Mouse (Mus musculus): Measurements from ENCODE around the gene Kdm4b.

- no peak for TF ChIP-seq CTCF (IDR thresholded peaks at IDR 0.05; ENCODE audit: extremely low read depth, insufficient read depth, insufficient read length, insufficient replicate concordance)
- no peak for TF ChIP-seq POLR2A (IDR thresholded peaks at IDR 0.05; ENCODE audit: low read depth, low read length)
Observed at GRCm38 (mm10) chr17:56380286-56380685, 54.4 kb downstream of the Kdm4b start.

All from spleen, adult 2 months (tissue).